Mouse (Mus musculus): ENCODE results near the gene Nosip.
A peak's percentile ranks its signal among the peaks of the same experiment; 100 is the strongest.

Gene Nosip

DNA sequence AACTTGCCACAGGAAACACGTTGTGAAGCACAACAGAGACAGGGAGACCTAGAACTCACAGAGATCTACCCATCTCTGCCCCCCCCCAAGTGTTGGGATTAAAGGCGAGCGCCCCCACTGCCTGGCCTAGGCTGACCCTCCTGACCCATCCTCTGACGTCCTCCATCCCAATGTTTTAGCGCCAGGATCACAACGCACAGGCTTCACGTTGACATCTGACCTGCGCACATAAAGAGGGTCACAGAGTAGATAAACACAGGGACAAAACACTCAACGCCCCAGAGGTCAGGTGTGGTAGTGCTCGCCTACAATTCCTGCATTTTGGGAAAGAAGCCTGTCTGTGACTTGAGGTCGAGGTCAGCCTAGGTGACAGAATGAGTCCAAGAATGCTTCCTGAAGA, 25.5 kb upstream of the Nosip start:
- no peak for DNase-seq

DNA sequence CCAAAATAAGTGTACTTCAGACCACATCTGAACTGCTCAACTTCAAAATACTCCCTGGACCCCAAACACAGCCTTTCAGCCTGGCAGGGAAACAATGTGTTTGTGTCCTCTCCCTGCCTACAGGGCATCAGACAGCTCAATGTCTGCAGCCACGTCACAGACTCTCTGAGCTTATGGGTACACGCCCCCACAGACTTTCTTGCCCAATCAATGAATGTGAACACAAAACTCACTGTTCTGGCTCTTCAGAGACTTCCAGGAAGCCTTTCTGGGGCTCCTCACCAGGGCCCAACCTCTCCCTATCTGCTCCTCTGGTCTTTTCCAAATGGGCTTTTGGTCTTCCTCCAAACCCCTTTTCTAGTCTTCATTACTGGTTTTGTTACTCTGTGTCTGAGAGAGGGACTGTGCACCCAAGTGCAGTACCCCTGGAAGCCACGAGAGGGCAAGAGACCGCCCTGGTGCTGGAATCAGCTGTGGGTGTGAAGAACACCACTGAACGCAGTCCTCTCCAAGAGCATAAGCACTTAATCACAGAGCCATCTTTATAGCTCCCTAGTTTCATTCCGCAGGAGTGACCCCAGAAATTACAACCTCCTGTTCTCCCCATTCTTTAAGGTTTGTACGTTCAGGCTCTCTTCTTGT, 24.4 kb upstream of the Nosip start:
- peak; percentile 55 for DNase-seq

DNA sequence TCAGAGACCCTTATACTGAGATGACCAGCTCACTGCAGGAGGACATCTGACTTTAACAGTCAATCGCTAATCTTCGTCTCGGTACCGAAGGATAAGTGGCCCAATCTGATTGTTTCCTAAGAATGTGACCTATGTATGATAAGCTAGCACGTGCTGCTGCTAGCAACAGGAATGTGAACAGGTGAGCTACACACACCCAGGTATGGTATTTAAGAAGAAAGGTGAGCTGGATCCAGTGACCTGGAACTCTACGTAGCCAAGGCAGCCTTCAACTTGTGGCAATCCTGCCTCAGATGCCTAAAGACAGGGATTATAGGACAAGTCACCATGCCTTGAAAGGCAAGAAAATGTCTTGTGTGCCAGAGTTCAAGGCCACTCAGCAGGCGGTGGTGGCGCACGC, 23.8 kb upstream of the Nosip start:
- DNase-seq: no peak

DNA sequence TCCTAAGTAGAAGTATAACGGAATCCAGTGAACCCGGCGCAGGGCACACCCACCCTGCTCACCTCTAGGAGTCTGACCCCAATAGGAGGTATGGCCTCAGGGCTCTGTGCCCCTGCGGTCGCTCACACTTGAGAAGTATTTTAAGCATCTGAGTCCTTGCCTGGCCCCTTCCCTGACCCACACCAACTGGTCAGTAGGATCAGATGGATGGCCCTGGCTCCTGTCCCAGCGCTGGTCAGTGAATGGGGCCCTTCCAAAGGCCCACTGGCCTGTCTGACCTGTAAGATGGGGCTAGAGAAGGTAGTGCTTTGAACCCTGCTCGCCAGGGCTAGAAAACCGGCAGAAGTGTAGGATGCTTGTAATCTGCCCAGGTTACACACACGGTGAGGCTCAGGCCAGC, 21.4 kb upstream of the Nosip start:
- no peak for DNase-seq

DNA sequence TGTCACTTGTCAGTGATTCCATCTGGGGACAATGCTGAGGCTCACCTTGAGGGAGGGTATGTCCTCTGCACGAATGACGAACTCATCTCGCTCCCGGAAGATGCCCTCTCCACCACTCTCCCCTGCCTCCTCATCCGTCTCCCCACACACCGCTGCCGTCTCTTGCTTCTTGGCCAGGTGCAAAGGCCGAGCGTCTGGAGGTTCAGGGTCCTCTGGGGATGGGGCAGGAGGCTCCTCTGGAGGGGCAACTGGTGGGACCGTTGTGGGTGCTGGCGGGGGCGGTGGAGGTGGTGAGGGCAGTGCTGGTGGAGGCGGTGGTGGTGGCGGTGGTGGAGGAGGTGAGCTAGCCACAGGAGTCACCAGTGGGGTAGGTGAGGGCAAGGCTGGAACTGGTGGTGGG, 18.9 kb upstream of the Nosip start:
- no peak for DNase-seq

DNA sequence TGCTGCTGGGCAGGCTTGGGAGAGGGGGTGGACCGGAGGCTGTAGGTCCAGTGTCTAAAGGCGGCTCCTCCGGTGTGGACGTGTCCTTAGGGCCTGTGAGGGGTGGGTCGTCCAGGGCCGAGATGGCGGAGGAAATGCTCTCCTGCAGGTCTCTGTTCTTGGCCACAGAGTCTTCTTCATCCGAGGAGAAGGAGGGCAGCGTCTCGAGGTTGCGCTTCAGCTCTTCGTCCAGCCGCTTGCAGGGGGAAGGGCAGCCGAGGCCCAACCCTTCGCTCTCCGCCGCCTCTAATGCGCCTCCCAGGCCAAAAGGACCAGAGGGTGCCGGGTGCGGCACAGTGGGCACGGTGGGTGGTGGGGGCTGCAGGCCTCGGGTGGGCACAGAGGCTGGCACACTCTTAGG, 16.5 kb upstream of the Nosip start:
- DNase-seq: no peak

DNA sequence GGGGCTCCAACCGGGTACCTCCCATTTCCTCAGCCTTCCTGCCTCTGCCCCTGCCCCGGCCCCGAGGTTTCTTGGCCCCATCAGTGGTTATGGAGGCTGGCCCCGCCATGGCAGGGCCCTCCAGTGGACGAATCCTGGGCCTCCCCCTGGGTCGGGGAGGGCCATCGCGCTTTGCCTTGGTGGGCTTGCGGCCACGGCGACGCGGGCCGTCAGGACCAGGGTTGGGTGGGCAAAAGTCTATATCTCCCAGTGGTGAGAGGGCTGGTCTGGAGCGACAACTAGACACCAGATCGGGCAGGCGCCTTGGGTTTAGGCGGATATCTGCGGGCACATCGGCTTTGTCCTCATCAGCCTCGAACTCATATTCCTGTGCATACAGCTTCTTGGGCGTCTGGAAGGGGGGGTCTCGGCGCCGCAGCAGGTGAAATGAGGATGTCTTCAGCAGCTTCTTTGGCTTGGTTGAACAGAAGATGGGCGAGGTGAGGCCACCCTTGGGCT, 15.3 kb upstream of the Nosip start:
- DNase-seq: no peak

DNA sequence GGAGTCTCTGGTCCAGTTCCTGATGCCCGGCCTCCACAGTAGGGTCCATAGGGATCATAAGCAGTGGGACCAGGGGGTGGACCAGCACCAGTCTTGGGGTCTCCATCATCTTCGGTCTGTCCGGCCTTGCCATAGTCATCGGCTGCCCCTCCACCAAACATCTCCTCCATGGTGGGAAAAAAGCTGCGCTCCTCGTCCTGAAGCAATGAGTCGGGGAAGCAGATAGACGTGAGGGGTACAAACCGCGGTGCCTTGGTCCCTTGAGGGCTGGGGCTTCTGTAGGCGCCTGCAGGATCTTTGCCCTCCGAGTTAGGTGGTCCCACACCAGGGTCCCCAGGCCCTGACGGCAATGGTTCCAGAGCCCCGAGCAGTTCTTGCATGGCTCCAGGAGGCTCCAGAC, 14.7 kb upstream of the Nosip start:
- no peak for DNase-seq

DNA sequence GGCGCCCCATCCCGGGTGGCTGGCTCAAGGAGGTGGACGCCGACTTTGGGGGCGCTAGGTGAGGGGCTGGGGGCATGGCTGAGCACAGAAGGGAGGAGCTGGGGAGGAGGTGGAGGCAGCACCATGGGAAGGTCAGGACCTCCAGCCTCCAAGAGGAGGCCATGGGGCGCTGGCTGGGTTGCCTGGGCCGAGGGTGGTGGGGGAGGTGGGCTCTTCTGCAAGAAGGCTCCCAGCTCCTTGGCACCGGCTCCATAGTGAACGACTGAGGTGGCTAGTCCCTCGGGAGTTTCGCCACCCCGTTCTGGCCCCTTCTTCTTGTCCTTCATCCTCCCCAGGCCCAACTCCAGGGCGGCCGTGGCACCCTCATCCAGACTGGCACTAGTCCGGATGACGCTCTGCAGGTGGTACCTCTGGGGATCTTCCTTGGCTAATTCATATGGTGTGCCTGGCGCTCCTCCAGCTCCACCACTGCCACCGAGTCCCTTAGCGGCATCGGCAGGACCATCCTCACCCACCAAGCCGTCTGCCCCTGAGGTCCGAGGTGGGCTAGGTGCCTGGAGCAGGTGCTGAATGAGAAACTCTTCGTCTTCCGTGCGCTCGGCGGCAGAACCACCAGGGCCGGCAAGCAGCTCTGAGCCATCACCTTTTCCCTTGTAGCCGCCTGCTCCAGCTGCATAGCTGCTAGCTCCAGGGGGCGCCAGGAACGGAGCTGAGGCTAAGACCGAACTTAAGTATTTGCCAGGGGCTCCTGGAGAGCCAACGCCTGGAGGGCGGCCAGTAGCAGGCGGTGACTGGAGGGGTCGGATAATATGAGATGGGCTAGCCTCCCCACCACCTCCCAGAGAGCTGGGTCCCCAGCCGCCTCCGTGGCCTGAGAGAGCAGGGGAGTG, 14.0 kb upstream of the Nosip start:
- no peak for DNase-seq

DNA sequence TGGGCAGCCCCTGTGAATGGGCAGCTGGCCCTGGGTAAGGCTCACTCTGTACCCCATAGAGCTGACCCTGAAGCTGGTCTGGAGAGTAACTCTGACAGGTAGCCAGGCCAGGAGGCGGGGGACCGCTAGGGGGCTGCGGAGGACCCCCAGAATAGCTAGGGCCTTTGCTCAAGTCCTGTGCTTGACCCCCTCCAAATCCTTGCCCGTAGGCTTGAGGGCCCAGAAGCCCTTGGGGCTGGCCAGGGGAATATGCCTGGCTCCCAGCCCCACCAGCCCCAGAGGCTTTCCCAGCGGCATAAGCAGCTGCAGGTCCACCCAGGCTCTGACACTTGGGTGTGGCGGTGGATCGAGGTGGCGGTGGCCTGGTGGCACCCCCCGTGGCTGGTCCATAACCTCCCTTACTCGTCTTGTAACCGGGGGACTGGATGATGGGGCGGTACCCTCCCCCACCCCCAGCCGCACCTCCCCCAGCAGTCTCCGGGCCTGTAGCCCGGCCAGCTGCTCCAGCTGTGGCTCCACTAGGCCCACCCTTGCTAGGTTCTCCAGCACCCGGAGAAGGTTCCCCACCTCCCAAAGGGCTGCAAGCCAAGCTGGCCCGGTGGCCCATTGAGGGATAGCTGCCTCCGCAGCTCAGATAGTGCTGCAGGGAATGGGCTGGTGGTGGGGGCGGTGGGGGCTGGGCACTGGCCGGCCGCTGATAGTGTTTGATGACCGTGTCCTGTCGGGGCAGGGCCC, 13.1 kb upstream of the Nosip start:
- DNase-seq: no peak

DNA sequence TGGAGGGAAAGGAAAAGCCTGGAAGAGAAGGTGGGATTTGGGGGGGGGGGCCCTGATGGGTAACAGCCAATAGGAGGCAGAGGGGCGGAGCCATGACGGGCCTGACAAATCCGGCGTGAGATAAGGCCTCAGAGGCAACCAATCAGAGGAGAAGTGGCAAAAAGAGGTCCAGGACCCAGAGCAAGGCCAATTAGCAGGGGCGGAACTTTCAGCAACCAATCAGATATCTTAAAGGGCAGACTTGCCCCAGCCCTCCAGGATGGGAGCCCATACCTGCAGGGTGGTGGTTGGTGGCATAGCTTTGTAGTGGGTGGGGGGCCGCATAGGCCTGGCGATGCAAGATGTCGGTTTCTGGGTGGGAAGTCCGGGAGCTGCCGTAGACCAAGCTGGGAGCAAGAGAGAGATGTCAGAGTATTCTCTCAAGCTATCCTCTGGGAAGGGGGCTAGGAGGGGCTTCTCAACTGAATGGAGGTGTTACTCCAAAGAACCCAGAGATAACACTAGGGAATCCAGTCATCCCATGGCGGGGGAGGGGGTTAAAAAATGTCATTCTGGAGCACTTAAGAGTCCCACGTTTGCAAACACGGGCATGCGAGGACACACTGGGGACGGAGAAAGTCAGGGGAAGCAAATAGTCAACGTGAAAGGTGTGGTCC, 11.2 kb upstream of the Nosip start:
- peak; percentile 73 for DNase-seq

DNA sequence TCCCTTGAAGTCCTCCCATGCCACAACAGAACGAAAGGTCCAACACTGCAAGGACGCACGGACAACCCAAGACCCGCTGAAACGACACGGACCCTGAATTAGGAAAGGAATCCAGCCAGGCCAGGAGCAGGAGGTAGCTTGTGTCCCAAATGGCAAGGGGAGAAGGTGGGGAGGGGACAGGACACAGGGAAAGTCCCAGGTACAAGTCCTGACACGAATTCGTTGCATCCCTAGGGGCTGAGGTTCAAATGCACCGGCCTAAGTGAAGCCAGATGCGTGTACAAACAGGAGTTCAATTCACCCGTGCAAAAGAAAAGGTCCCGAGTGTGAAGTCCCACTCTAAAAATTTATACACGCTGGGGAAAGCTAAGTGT, 10.6 kb upstream of the Nosip start:
- no peak for DNase-seq

DNA sequence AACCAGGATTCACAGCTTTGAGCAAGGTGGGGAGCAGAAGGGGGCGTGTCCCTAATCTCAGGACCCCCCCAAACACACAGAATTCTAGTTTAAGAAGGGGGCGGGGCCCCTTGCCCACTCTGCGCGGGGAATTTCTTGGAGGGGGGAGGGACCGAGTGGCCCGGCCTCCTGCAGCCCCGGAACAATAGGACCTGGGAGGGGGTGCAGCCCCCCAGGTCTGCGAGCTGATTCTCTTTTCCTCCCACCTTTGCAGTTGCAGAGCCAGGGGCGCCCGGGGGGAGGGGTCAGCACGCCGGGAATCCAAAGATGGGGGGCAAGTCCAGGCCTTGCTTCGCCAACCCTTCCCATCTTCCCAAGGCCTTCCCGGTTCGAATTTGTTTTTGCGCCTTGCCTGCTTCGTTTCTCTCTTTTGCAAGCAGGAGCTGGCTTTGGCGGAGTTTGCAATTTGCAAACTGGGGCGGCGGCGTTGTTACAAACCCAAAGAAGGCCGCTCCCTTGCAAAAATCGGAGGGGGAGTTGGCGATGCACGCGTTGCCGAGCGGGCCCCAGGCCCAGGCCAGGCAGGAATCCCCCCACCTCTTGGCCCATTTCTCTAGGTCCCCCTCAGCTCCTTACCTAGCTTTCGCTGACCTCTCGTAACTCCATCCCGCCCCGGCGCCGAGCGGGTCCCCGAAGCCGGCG, 9.9 kb upstream of the Nosip start:
- DNase-seq: peak; percentile 59

DNA sequence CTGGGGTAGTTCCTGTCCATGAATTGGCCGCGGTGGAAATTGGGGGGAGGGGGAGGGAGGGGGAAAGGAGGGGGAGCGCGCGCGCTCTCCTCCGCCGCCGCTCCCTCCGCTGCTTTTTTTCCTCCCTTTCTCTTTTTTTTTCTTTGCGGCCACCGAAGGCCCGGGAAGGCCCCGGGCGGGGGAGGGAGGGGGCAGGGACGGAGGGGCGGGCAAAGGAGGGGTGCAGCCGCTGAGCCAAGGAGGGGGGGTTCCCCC, 9.4 kb upstream of the Nosip start, which contains the start of gene Prr12:
Gene Prr12, minus strand, starts transcription at position 20 of the 255 bp plus-strand sequence.
- DNase-seq: no peak

DNA sequence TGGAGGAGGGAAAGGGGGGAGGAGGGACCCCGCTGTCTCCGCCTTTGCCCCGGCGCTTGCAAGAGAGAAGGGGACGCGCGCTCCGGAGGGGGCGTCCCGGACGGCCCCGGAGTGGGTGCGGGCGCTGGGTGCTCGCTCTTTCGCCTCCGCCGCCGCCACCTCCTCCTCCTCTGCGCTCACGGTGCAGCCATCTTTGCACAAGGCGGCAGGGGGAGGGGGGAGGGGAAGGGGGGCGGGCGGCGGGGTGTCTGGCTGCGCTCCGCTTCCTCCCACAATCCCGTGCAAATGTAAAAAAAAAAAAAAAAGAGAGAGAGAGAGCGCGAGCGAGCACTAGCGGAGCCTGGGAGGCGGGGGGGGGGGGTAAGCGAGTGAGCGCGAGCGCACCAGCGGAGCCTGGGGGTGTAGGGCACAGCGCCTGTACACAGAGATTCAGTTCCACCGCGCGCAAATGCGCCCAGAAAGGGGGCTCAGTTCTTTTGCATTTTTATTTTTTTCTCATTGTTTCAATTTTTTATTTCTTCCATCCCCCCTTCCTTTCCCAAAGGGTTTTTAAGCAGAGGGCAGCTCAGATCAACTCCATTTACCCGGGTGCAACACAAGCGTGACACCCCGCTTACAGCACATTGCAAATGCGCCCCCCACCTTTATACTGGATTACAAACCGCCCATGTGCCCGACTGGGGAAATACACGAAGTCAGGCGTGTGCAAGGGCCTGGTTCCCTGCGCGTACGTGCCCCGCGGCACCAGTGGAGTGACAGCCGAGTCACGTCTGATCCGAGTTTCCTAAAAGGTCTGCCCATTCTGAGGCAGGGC, 8.9 kb upstream of the Nosip start:
- peak; percentile 68 for DNase-seq

DNA sequence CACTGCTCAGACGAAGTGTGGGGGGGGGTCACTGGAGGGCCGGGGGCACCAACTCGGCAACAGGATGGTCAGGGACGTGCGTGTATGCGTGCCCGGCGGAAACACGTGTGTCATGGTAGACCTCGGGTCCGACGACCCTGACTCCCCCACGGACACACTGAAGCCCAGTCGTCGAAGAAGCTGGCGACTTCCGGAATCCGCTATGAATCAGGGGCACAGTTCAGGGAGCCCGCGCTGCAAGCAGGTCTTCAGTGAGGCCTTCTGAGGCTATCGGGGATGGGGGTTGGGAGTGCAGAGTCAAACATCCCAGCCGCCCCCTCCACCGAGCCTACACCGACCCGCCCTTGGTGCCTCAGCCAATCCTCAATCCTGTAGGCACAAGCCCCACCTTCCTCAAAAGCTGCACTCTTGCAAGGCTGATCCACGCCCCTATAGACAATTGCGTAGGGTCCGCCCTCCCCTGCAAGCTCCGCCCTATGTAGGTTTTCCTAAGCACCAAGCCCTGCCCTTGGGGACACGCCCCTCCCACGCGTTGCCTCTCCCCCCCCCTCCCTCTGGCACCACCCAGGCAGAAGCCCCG, 8.2 kb upstream of the Nosip start:
- peak; percentile 82 for DNase-seq

DNA sequence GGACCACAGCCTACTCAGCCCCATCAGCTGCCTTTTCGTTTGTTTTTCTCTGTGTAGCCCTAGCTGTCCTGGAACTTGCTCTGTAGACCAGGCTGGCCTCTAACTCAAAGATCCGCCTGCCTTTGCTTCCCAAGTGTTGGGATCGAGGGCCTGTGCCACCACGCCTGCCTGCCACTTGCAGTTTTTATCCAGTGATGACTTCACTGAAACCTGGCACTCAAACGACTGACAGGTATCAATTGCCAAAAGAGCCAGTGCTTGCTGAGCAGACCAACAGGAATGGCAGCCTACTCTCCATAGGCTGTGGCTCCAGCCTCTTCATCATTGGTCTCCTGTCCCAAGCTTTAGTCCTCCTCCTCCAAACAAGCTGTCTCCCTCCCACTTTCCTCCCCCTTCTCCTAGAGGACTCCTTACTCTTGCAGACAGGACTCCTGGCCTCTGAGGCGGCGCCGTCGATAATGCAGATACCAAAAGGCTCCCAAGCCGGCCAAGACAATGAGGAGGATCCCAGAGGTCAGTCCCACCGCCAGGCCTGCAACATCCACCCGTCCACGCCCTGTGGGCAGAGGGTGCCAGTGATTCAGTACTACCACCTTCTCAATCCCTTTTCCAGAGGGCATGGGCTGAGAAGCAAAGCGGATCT, 5.8 kb upstream of the Nosip start:
- DNase-seq: no peak

DNA sequence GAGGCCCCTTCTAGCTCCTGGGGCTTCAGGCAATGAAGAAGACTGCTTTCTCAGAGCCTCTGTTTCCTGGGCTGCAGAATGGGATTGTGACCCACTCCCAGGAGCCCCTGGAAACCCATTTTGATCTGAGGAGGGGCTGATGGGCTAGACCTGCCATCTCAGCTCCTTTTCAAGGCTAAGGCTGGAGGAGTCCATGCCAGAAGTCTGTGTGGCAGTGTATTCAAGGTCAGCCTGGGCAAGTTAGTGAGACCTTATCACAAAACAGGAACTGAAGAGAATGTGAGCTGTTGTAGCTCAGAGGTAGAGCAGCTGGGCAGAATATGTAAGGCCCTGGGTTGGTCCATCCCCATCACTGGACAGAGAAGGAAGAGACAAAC, 5.3 kb upstream of the Nosip start:
- no peak for DNase-seq

DNA sequence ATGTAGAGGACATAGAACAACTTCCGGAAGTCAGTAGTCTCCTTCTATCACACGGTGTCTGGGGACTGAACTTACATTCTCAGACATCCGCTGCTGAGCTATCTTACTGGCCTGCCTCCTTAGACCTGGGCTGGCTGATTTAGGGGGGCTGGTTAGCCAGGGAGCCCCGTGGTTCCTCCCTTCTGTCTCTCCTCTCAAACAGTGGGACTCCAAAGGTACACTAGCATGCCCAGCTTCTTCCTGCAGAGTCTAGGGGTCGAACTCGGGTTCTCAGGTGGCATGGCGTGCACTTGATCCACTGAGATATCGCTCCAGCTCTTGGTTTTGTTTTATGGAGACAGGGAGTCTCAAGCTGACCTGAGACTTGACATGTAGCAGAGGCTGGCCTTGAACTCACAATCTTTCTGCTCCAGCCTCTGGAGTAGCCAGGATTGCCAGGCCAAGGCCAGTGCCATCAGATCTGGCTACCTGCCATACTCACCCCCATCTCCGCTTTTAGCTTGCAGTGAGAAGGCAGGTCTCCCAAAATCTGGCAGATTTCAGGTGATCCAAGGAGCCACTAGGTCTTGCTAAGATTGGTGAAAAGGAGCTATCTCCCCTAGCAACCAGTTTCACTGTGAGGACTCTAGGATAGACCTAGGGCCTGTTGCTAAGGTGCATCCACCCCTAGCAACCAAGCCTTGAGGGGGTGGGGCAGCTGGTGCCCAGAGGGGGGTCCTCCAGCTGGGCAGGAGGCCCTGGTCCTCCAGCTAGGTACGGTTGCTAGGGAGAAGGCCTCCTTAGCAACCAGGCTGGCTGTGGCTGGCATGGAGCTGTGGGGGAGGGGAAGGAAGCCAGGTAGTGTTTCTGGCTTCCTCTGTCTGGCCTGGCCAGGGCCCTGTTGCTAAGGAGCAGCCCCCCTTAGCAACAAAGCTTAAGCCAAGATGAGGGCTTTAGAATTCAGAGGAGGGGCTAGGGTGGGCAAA, 3.3 kb upstream of the Nosip start:
- no peak for DNase-seq

DNA sequence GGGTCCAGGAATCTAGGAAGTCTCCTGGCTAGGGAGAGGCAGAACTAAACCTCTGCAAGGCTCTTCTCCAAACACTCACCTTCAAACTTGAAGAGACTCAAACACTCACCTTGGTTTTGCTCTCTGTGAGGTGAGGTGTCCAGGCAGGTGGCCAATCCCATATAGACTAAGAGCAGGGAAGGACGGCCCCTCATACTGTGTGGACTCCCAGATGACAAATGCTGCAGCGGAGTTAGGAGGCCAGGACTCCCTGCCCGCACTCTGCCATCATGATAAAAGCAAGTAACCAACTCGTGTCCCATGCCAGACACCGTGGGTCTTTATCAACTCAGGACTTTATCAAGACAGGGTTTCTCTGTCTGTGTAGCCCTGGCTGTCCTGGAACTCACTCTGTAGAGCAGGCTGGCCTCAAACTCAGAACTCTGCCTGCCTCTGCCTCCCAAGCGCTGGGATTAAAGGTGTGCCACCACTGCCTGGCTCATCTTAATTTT, 1.6 kb upstream of the Nosip start:
- DNase-seq: no peak
